Mouse (Mus musculus) kidney, embryonic 14.5 days (tissue): ENCODE measurements around the gene Tpr. TPM values are rescaled to one million over a fixed set of nuclear protein-coding genes. Genes with fewer than 3 reads are reported as not detected.
A peak's percentile ranks its signal among the peaks of the same experiment; 100 is the strongest.

ENCODE experiments used
- ATAC-seq: fragments of 200-750 bp; cut with Nextera tagmentation; 2 replicates; pipeline ENCODE4 v1.8.0; 2017; ENCODE audit warnings: moderate number of reproducible peaks, mild to moderate bottlenecking, moderate TSS enrichment, moderate library complexity; ENCODE audit not compliant: low FRiP score, low TSS enrichment
- H3K27ac ChIP-seq: fragments of 300-500 bp; sonication (generic); 2 replicates; pipeline ENCODE4 v1.5.1; 2014; ENCODE audit warnings: low read depth, mild to moderate bottlenecking, low read length, moderate library complexity, mixed read lengths
- H3K27me3 ChIP-seq: fragments of 300-500 bp; sonication (generic); 2 replicates; pipeline ENCODE4 v1.6.1; 2014; ENCODE audit warnings: mild to moderate bottlenecking, low read length; ENCODE audit not compliant: control insufficient read depth, insufficient read depth
- H3K36me3 ChIP-seq: fragments of 300-500 bp; sonication (generic); 2 replicates; pipeline ENCODE4 v1.6.1; 2014; ENCODE audit warnings: low read length, mixed read lengths; ENCODE audit not compliant: control insufficient read depth, insufficient read depth
- H3K4me1 ChIP-seq: fragments of 300-500 bp; sonication (generic); 2 replicates; pipeline ENCODE4 v1.6.1; 2014; ENCODE audit warnings: low read length, mixed read lengths; ENCODE audit not compliant: control insufficient read depth, insufficient read depth
- H3K4me2 ChIP-seq: fragments of 300-500 bp; sonication (generic); replicated peaks from 2 replicates; pipeline ENCODE4 v1.6.1; 2014; ENCODE audit warnings: low read depth, mild to moderate bottlenecking, low read length
- H3K4me3 ChIP-seq: fragments of 300-500 bp; sonication (generic); 2 replicates; pipeline ENCODE4 v1.5.1; 2014; ENCODE audit warnings: mild to moderate bottlenecking, low read length
- H3K9ac ChIP-seq: fragments of 300-500 bp; sonication (generic); 2 replicates; pipeline ENCODE4 v1.6.1; 2014; ENCODE audit warnings: low read depth, mild to moderate bottlenecking, low read length, moderate library complexity
- H3K9me3 ChIP-seq: fragments of 300-500 bp; sonication (generic); 2 replicates; pipeline ENCODE4 v1.6.1; 2016; ENCODE audit warnings: low read length; ENCODE audit not compliant: control insufficient read depth
- WGBS: fragments of 180-500 bp; shearing (Covaris S2); extraction: QIAGEN DNeasy Blood & Tissue Kit; methylation state at CpG from one replicate; pipeline ENCODE4 v1.1.7; 2014; 5-methylcytosine and 5-hydroxymethylcytosine counted together
- polyA plus RNA-seq: library from polyadenylated mRNA; unstranded; fragments of >200 nt; fragmentation: Nextera tagmentation; extraction: Ambion mirVana; gene quantifications from 2 replicates; pipeline ENCODE4 v1.2.1, GENCODE M21; 2014

Gene Tpr
- polyA plus RNA-seq, 1 experiment from 2014 or later = 188 TPM

GRCm38 (mm10) chr1:150393488-150393852 is 832 bp downstream of the Tpr start:
- ATAC-seq = peak; percentile 65
- peak overlapping the region; percentile 84 for H3K4me3 ChIP-seq
- H3K4me2 ChIP-seq = peak overlapping the region; percentile 58
- H3K4me1 ChIP-seq = peaks cover 3% of the 10 kb centered on the region
- peak overlapping the region; percentile 73 for H3K27ac ChIP-seq
- H3K9me3 ChIP-seq = no peaks in the 10 kb centered on the region
- H3K27me3 ChIP-seq = no peaks in the 10 kb centered on the region
- WGBS = under 1% methylated on average over 26 of the region's 27 CpGs
- H3K9ac ChIP-seq = peak overlapping the region; percentile 63
- H3K36me3 ChIP-seq = peaks cover 30% of the 10 kb centered on the region

GRCm38 (mm10) chr1:150396001-150396400 is 3.4 kb downstream of the Tpr start:
- Histone ChIP-seq H3K36me3 (peaks cover 45% of the 10 kb centered on the region), H3K4me2 (no peak overlapping the region), H3K4me1 (peaks cover 3% of the 10 kb centered on the region), H3K27ac (no peak overlapping the region), H3K27me3 (no peaks in the 10 kb centered on the region), H3K4me3 (no peak overlapping the region), H3K9ac (no peak overlapping the region), H3K9me3 (no peaks in the 10 kb centered on the region)
- no peak for ATAC-seq
- 92% methylated on average over 3 of the region's 3 CpGs for WGBS

- H3K9ac ChIP-seq = no peak overlapping the region
- H3K4me3 ChIP-seq = no peak overlapping the region
- H3K36me3 ChIP-seq = peaks cover 67% of the 10 kb centered on the region
- no peaks in the 10 kb centered on the region for H3K9me3 ChIP-seq
- no peak overlapping the region for H3K4me2 ChIP-seq
- no peak overlapping the region for H3K27ac ChIP-seq
- no peak for ATAC-seq
- 93% methylated on average over 3 of the region's 3 CpGs for WGBS
- no peaks in the 10 kb centered on the region for H3K4me1 ChIP-seq
- no peaks in the 10 kb centered on the region for H3K27me3 ChIP-seq
Measured at GRCm38 (mm10) chr1:150403914-150404313, 11.3 kb downstream of the Tpr start.

GRCm38 (mm10) chr1:150404555-150404954 is 11.9 kb downstream of the Tpr start:
- ATAC-seq = no peak
- 91% methylated on average over 3 of the region's 3 CpGs for WGBS
- no peaks in the 10 kb centered on the region for H3K4me1 ChIP-seq

GRCm38 (mm10) chr1:150407285-150407684 is 14.6 kb downstream of the Tpr start:
- H3K9me3 ChIP-seq = no peaks in the 10 kb centered on the region
- H3K4me2 ChIP-seq = no peak overlapping the region
- H3K27ac ChIP-seq = no peak overlapping the region
- no peak for ATAC-seq
- no peak overlapping the region for H3K9ac ChIP-seq
- no peak overlapping the region for H3K4me3 ChIP-seq
- no peaks in the 10 kb centered on the region for H3K27me3 ChIP-seq
- no peaks in the 10 kb centered on the region for H3K4me1 ChIP-seq
- H3K36me3 ChIP-seq = peaks cover 75% of the 10 kb centered on the region
- 94% methylated on average over 9 of the region's 9 CpGs for WGBS

More at GRCm38 (mm10) chr1:150404555-150404954, 11.9 kb downstream of the Tpr start:
- no peak overlapping the region for H3K4me3 ChIP-seq
- H3K27me3 ChIP-seq = no peaks in the 10 kb centered on the region
- H3K27ac ChIP-seq = no peak overlapping the region
- no peak overlapping the region for H3K4me2 ChIP-seq
- H3K9me3 ChIP-seq = no peaks in the 10 kb centered on the region
- H3K9ac ChIP-seq = no peak overlapping the region
- H3K36me3 ChIP-seq = peaks cover 68% of the 10 kb centered on the region

GRCm38 (mm10) chr1:150409996-150410395 is 17.4 kb downstream of the Tpr start:
- Histone ChIP-seq H3K9ac (no peak overlapping the region), H3K36me3 (peaks cover 81% of the 10 kb centered on the region), H3K27me3 (no peaks in the 10 kb centered on the region), H3K4me3 (no peak overlapping the region), H3K27ac (no peak overlapping the region), H3K4me2 (no peak overlapping the region), H3K9me3 (no peaks in the 10 kb centered on the region), H3K4me1 (no peaks in the 10 kb centered on the region)
- ATAC-seq = no peak
- 96% methylated on average over 6 of the region's 6 CpGs for WGBS

GRCm38 (mm10) chr1:150416006-150416405 is 23.4 kb downstream of the Tpr start:
- Histone ChIP-seq H3K4me2 (no peak overlapping the region), H3K27me3 (no peaks in the 10 kb centered on the region), H3K4me3 (no peak overlapping the region), H3K36me3 (peaks cover 79% of the 10 kb centered on the region), H3K9me3 (no peaks in the 10 kb centered on the region), H3K9ac (no peak overlapping the region), H3K4me1 (no peaks in the 10 kb centered on the region), H3K27ac (no peak overlapping the region)
- ATAC-seq = no peak
- 98% methylated on average over 3 of the region's 3 CpGs for WGBS

- no peak overlapping the region for H3K4me2 ChIP-seq
- H3K9ac ChIP-seq = no peak overlapping the region
- H3K9me3 ChIP-seq = no peaks in the 10 kb centered on the region
- no peak overlapping the region for H3K27ac ChIP-seq
- H3K27me3 ChIP-seq = no peaks in the 10 kb centered on the region
- no peaks in the 10 kb centered on the region for H3K4me1 ChIP-seq
- no peak for ATAC-seq
- H3K36me3 ChIP-seq = peaks cover 81% of the 10 kb centered on the region
- no peak overlapping the region for H3K4me3 ChIP-seq
- WGBS = 90% methylated on average over 4 of the region's 4 CpGs
Measured at GRCm38 (mm10) chr1:150418426-150418825, 25.8 kb downstream of the Tpr start.

- Histone ChIP-seq H3K4me2 (no peak overlapping the region), H3K36me3 (peaks cover 90% of the 10 kb centered on the region), H3K4me1 (no peaks in the 10 kb centered on the region), H3K4me3 (no peak overlapping the region), H3K27ac (no peak overlapping the region), H3K27me3 (no peaks in the 10 kb centered on the region), H3K9me3 (no peaks in the 10 kb centered on the region), H3K9ac (no peak overlapping the region)
- 75% methylated on average over 9 of the region's 9 CpGs for WGBS
- ATAC-seq = no peak
Measured at GRCm38 (mm10) chr1:150425665-150426064, 33.0 kb downstream of the Tpr start.
